Mouse (Mus musculus) skeletal muscle tissue, adult 2 months (tissue): ENCODE measurements around the gene Gm20388.
A peak's percentile ranks its signal among the peaks of the same experiment; 100 is the strongest.

Source experiments
- DNase-seq: peaks from one replicate; pipeline ENCODE4 v3.0.0-alpha.2; 2012; ENCODE audit warnings: low read depth, low spot score

Gm20388 gene

DNA sequence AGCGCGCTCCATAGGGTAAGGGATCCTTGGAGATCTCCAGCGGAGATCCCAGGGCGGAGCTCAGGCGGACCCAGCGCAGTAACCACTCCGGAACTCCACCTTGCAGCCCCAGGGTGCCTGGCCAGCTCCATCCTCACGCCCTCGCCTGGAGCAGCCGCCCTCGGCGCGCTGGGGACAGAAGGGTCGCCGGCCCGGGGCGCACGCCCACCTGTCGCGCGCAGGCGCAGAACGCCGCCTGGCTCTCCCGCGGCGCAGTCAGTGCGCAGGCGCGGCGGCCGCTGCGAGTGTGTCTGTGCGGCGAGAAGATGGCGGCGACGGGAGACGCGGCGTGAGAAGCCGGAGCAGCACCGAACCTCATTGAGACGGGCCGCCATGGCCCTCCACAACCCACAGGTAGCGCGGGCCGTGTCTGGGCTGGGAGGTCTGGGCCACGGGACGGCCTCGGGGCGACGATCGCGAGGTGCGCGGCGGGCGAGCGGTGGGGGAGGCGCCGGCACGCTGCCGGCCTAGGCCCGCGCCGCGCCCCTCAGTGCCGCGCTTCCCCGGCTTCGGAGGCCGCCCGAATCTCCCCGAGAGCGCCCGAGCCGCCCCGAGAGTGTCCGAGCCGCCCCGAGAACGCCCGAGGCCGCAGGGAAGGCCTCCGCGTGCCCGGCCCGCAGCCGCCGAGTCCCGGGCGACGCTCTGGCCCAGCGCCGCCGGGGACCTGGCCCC lies at the start of gene Gm20388:
TSS of gene Gm20388 (plus strand) at position 295 of the 711 bp plus-strand sequence.
- DNase-seq = peak; percentile 82

DNA sequence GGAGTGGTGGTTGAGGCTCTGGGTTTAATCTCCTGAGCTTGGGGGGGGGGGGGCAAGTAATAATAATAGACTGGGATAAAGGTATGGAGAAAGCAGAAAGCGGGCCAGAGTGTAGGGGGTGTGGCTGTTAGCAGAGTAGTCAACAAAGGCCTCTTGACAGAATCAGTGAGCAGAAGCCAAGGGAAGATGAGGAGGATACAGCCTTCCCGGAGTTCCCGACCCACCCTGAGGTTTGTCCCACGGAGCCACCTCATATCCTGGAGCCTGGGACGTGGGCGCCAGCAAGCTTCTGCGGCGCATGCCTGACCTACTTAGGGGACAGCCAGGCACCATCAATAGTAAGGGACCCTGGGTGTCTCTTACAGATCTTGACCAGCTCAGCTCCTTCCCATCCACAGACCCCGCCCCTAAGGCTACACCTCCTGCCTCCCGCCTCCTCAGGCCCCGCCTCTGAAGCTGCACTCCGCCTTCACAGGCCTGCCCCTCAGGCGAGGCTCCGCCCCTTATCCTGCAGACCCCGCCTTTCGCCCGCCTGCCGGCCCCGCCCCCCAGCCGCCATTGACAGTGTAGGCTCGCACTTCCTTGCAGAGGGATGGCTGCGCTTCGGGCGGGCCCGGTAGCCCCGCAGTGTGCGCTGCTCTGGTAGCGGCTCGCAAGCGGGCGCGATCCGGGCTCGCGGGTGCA lies 48.8 kb upstream of the Gm20388 start, which contains the start of gene Klhl36:
TSS of gene Klhl36 (plus strand) at position 561 of the 684 bp plus-strand sequence.
- DNase-seq = peak; percentile 90

DNA sequence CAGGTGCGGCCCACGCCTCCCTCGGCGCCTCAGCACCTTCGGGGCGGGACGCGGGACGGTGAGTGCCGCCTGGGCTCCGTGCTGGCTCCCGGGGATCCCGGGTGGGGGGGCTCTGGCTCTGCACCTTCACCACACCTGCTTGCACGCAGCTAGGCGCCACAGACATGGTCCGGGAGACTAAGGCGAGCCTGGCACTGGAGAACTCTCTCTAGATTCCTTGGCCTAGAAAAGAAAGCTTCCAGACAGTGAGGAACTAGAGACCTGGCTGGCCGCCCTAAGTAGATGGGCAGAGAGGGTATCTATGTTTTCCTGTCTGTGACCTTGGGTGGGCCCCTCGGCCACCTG lies 48.3 kb upstream of the Gm20388 start:
- DNase-seq = no peak

DNA sequence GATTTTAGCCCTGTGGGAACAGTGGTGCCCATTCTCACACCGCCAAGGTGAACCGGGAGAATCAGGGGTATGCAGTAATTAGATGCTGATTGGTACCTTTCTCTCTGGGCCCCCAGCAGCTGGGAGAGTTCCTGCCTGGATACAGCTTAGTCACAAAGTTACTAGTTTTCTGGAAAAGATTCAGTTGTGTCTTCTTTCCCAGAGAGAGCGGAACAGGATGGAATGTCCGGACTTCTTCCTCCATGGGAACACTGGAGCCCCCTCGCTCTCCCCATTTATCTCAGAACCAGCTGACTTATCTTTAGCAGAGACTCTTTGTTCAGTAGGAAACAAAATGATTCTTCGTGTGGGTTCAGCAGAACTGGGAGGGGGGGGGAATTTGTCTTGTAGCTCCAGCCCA lies 47.9 kb upstream of the Gm20388 start:
- no peak for DNase-seq

DNA sequence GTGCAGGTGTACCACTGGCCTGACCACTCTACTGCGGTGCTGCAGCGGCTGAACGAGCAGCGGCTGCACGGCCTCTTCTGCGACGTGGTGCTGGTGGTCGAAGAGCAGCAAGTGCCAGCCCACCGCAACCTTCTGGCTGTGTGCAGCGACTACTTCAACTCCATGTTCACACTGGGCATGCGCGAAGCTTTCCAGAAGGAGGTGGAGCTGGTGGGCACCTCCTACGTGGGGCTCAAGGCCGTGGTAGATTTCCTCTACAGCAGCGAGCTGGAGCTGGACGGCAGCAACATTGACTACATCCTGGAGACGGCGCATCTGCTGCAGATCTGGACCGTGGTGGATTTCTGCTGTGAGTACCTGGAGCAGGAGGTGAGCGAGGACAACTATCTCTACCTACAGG lies 41.0 kb upstream of the Gm20388 start:
- no peak for DNase-seq

DNA sequence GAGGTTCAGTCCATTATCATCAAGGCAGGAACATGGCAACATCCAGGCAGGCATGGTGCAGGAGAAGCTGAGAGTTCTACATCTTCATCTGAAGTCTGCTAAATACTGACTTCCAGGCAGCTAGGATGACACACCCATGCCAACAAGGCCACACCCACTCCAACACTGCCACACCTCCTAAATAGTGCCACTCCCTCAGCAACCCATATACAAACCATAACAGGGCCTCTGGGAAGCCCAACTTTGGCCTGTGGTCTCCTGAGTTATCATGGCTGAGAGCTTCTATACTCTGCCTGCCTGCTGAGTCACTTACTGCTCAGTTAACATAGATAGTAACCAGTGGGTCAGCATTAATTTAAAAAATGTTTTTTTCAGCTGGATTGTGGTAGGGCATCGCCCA lies 37.5 kb upstream of the Gm20388 start:
- no peak for DNase-seq

DNA sequence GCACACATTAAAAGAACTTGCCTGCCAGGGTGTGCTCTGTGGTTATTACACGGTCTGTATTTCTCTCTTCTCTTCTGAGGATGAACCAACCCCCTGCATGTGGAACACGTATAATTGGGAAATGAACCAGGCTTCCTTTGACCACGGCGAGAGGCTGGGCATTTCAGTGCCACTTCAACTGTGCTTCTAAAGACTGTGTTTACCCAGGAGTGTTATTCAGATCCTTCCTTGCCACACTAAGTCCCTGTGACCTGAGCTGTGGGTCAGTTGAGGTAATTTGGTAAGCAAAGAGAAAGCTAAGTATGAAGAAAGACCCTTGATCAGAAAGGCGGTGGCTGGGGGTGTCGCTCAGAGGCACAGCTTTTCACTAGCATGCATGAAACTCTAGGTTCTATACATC lies 29.3 kb upstream of the Gm20388 start:
- no peak for DNase-seq

DNA sequence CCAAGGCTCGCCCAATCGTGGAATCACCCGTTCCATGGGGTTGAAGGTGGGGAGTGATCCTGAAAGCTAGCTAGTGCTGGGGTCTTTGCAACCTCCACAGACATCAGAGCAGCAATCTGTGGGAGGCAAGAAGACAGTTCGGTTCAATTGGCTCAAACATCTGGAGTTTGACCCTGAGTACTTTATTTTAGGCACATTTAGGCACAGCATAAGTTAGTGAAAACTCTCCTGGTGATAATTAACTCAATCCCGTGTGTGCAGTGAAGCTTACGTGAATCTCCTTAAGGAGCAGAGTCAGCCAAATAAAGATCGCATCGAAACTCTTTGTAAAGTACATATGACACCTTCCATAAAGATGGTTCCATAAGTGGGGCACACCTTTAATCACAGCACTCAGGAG lies 28.7 kb upstream of the Gm20388 start:
- no peak for DNase-seq

DNA sequence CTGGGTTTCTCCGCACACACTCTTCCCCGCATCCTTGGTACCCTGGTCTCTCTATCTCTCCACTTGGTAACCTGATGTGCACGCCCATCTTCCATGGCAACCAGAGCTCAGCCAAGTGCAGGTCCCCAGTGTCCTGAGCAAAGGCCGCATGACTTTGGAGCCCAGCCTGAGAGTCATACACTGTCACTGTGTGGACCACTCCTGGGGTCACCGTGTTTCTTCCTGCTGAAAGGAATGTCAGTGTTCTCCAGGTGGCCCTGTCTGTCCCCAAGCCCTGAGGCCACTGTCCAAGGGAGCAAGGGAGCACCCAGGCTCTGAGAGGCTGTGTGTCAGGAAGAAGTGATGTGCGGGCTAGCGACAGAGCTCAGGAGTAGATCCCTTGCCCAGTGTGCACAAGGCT lies 27.4 kb upstream of the Gm20388 start:
- DNase-seq = no peak

DNA sequence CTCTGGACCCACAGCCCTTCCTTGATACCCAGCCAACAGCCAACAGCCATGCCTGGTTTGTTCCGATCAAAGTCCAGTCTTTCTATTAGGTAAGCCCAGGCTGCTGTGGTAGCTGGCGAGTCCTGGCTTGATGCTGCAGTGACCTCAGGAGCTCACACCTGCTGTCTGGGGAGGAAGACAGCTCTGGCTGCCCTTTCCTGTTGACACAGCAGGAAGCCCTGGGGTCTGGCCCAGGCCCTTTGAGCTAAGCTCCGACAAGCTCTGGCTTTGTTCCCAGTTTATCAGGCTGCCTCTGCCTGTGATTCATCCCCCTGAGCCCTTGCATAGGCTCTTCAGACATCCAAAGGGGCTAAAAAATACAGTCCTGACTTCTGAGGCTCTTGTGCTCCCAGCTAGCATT lies 25.0 kb upstream of the Gm20388 start:
- peak; percentile 76 for DNase-seq

DNA sequence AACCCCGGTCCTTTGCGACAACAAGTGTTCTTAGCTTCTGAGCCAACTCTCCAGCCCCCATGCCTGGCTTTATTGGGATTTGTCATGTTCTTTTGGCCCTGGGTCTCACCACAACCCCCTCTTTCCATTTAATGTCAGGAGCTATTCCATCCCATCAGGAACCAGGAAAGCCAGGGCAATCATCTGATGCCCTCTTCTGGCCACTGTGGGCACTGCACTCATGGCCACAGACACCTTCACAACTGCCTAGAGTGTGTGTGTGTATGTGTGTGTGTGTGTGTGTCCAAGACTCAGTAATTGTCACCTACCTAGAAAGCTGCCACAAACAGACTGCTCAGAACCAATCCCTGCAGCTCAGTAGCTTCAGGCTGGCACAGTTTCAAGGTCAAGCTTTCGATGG lies 23.5 kb upstream of the Gm20388 start:
- no peak for DNase-seq

DNA sequence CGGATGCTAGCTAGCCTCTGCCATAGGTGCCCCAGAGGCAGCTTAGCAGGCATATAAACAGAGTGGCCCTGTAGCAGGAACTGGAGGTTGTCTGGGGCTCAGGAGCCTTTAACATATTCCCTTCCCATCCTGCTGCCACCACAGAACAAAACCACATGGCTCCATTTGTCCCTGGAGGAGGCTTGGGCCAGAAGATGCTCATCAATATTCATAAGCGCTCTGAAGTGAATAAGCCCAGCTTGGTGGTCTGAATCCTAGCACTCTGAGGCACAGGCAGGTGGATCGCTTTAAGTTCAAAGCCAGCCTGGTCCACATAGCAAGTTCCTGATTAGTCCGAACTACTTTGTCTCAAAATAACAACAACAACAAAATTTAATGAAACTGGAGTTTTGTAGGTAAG lies 22.6 kb upstream of the Gm20388 start:
- DNase-seq = no peak

DNA sequence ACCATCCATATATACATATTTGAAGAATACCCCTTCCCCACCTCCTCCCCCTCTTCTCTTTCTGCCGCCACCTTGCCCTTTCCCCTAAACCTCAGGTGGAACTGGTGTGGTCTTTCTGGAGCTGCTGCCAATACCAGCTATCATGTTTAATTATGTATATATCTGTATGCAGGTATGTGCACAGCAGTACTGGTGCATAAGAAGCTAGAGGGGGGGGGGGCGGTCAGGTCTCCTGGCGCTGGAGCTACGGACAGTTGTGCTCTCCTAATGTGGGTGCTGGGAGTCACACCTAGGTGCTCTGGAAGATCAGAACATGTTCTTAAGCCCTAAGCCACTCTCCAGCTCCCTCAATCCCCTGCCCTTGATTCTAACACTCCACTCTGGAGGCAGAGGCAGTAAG lies 13.6 kb upstream of the Gm20388 start:
- DNase-seq = no peak

DNA sequence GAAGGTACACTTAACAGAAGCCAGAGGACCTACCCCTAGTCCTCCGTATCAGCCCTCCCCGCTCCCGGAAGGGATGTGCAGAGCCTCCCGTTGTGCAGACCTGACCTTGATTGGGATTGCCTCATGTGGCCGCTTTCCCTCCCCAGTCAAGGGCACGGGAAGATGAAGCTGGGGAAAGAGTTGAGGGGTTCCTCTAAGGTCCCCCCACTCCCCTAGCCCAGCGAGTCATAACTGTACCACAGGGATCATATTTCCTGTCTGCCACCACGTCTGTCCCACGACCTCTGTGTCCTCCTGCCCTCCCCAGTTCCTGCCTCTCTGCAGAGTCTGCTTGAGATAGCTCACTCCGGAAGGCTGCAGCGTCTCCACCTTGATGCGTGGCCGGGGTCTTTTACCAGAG lies 12.7 kb upstream of the Gm20388 start:
- DNase-seq = no peak

DNA sequence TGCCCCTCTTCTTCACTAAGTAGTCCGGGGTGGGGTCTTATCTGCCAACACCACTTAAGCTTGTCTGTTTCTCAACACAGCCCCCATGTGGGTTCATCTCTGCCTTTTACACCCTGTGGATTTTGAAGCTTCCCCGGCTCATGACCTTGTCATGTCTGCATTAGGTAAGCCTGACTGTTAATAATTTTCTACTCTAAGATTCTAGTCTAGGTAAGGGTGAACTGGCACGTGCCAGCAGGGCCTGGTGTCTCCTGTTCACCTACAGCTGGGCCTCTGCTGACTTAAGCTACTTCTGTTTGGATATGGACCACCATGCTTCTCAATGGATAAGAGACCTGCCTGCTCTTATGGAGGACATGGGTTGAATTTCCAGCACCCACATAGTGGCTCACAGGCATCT lies 9.3 kb upstream of the Gm20388 start:
- DNase-seq = no peak

DNA sequence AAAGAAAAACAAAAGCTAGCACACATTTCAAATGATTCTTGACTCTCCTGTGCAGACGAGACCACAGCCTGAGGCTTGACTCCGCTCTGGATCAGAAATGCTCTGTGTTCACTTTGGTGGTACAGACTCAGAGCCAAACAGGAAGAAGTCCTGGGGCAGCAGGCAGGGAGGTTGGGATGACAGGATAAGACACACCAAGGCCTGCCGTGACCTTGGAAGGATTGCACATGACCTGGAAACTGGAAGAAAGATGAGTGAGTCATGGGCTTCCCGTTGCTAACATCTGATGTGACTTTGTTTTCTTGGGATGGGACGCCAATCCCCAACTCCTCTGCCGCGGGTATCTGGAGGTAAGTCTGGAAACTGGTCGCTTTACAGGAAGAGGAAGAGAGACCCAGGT lies 8.7 kb upstream of the Gm20388 start:
- DNase-seq = no peak

DNA sequence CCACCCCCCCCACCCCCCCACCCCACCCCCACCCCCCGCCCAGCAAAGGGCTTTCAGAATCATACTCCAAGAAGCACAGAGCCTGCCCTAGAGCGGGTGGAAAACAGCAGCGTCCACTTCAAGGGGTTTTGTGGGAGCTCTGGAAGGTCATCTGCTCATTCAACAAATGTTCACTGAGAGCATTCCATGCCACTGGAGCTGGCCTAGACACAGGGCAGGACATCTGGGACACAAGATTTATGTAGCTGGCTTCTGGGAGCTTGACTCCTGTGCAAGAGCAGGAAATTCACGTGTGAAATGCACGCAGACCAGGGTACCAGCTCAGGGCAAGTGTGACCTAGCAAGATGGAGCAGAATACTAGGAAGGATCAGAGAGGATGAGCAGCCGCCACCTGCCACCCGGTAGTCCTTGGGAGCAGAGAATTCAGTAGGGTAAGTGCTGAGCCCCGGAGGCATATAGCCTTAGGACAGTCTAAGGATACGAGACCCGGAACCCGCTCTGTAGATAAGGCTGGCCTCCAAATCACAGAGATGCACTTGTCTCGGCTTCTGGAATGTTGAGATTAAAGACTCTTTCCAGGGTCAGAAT lies 6.2 kb upstream of the Gm20388 start:
- DNase-seq = no peak

DNA sequence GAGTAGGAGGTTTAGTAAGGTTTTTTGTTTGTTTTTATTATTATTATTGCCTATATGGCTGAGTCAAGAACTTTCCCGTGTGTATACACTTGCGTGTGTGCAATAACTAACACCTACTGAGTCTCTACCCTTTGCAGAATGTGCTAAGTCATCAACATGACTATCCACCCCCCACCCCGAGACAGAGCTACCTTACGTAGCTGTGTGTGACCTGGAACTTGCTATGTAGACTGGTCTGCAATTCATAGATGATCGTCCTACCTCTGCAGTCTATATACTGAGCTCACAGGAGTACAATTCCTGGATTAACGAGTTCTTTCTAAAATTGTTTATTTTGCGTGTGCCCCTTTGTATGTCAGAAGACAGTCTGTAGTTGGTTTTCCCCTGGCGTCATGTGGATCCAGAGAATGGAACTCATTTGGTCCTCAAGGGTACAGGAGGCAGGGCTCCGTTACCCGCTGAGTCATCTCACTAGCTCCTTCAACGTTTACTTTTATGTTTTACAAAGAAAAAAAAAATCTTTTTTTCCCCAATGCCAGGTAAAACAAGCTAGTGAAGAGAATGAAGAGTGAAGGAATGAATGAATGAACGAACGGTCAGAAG lies 596 bp upstream of the Gm20388 start, which contains the start of gene Usp10:
TSS of gene Usp10 (plus strand) at position 417 of the 603 bp plus-strand sequence.
- DNase-seq = no peak

DNA sequence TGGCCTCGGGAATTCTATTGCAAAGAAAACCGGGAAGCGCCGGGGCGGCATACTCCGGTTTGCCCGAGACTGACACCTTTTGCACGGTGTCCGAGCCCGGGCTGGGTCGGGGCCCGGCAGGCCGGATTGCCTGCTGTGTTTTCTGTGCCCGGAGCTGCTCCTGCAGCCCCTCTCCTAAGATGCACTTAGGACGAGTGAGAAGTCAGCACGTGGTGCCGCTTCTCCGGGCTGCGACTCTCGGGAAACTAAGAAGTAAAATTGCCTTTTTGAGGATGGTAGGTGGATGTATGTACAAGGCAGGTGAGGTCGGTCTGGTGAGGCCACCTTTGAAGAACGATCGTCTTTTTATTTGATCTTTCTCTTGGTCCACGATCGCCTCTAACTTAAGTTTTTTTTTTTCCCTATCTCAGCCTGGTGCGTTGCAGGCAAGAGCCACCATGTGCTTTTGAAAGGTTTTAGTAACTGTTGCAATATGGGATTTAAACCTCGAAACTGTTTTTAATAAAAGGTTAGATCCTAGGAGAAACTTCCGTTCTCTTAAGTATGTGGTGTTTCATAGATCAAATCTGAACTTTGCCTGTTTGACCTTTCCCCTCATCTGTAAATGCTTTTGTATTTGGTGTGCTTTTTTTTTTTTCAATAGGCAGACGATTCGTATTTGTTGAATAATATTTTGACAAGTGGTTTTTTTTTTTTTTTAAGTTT lies 769 bp downstream of the Gm20388 start:
- DNase-seq = no peak

DNA sequence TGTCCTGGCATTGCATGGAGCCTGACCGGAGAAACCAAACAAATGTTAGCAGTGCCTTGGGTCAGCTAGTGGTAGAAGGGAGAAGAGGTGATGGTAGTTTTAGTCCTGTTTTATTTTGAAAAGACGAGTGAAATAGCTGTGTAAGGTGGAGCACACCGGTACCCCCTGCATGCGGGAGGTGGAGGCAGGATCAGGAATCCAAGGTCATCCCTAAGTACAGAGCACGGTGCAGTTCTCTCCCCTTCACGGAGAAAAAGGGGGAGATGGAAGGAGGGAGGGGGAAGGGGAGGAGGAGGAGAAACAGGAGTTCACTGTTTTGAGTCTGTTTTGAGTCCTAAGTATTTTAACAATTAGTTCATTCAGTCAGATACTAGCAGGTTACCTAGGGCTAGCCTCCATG lies 2.0 kb downstream of the Gm20388 start:
- DNase-seq = no peak

DNA sequence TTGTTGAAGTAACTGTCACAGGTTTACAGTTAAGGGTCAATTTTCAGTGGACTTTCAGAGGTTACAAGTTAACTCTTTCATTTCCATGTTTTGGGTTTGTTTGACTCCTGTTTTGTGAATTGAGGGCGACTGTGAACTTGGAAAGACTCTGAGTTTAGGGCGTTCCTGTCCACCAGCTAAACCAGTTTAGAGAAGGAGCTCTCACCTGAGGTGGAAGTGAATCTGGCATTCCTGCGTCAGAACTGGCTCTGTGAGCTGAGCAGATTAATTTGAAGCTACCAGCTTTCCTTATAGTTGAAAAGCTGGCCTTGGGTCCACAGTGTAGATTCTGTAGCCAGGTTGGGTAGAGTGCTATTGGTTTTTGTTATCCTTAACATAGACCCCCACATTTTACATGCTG lies 2.5 kb downstream of the Gm20388 start:
- no peak for DNase-seq

DNA sequence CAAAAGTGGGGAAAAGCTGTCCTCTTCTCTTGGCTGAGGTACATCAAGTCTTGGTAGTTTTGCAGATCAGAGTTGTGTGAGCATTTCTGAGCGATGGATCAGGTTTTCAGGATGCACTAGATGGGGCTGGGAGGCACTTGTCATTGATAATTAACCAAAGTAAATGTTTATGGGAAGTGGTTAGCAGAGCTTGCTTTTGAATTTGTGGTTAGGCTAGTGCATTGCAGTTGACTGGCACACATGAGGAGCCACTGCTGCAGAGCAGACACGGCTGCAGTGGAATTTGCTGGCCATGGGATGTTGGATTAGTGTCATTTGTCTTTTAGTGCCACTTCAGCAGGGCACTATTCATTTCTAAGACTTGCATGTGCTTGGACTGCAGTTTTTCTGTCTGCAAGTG lies 3.5 kb downstream of the Gm20388 start:
- DNase-seq = no peak
